Mouse (Mus musculus): ENCODE measurements at regions not wholly inside any gene's neighbourhood (a gene's known extent, or its start where the extent isn't known, plus 50 kb on each side); places are given as distances from the start of the nearest gene placed in this dataset.
"Not testable (repeated sequence)": the region's sequence is repeated elsewhere in the genome, so short reads cannot be mapped to it uniquely, and the experiment has no call there.

DNA sequence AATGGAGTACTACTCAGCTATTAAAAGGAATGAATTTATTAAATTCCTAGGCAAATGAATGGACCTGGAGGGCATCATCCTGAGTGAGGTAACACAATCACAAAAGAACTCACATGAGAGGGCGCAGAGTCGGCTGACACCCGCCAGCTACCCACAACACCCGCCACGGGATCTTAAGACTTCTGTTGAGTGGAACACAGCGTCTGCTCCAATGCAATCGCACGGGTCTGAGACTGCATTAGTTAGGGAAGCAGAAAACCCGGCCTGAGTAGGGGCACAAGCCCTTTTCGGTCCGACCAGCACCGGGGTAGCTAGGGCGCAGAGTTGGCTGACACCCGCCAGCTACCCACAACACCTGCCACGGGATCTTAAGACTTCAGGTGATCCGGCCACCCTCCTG lies 52.1 kb upstream of the B3galnt2 start:
- not testable (repeated sequence) for TF ChIP-seq MAFK (IDR thresholded peaks at IDR 0.05; ENCODE audit: insufficient read depth, low read depth, low read length); ZNF384 (IDR thresholded peaks at IDR 0.05; ENCODE audit: low read depth, low read length); CHD2 (IDR thresholded peaks at IDR 0.05; ENCODE audit: low read depth, low read length); HCFC1 (IDR thresholded peaks at IDR 0.05; ENCODE audit: borderline replicate concordance, insufficient read depth, low read length)

Measured in ES-E14 (cell line).